Mouse (Mus musculus) heart, embryonic 16.5 days (tissue): Measurements from ENCODE around the gene Ndufs7. TPM values are rescaled to one million over a fixed set of nuclear protein-coding genes. Genes with fewer than 3 reads are reported as not detected.
"Not testable (repeated sequence)": the region's sequence is repeated elsewhere in the genome, so short reads cannot be mapped to it uniquely, and the experiment has no call there.

ENCODE experiments used
- ATAC-seq: fragments of 200-750 bp; cut with Nextera tagmentation; replicated peaks from 2 replicates; pipeline ENCODE4 v1.8.0; 2017; ENCODE audit warnings: moderate number of reproducible peaks; ENCODE audit not compliant: insufficient read depth, low FRiP score; ENCODE audit errors: extremely low read depth
- H3K27ac ChIP-seq: fragments of 300-500 bp; sonication (generic); 2 replicates; pipeline ENCODE4 v1.5.1; 2014; ENCODE audit warnings: mild to moderate bottlenecking, low read length, control low read depth, moderate library complexity
- H3K27me3 ChIP-seq: fragments of 300-500 bp; sonication (generic); 2 replicates; pipeline ENCODE4 v1.6.1; 2014; ENCODE audit warnings: low read length, mixed read lengths; ENCODE audit not compliant: control insufficient read depth, insufficient read depth
- H3K36me3 ChIP-seq: fragments of 300-500 bp; sonication (generic); 2 replicates; pipeline ENCODE4 v1.6.1; 2014; ENCODE audit not compliant: control insufficient read depth, insufficient read depth
- H3K4me1 ChIP-seq: fragments of 300-500 bp; sonication (generic); 2 replicates; pipeline ENCODE4 v1.6.1; 2014; ENCODE audit warnings: low read length, mixed read lengths; ENCODE audit not compliant: control insufficient read depth, insufficient read depth
- H3K4me2 ChIP-seq: fragments of 300-500 bp; sonication (generic); 2 replicates; pipeline ENCODE4 v1.6.1; 2014; ENCODE audit warnings: low read depth, mild to moderate bottlenecking, control low read depth, low read length
- H3K4me3 ChIP-seq: fragments of 300-500 bp; sonication (generic); 2 replicates; pipeline ENCODE4 v1.5.1; 2014; ENCODE audit warnings: mild to moderate bottlenecking, control low read depth, low read length
- H3K9ac ChIP-seq: fragments of 300-500 bp; sonication (generic); 2 replicates; pipeline ENCODE4 v1.6.1; 2014; ENCODE audit warnings: low read length, control low read depth
- H3K9me3 ChIP-seq: fragments of 300-500 bp; sonication (generic); replicated peaks from 2 replicates; pipeline ENCODE4 v1.6.1; 2016; ENCODE audit warnings: low read length; ENCODE audit not compliant: control insufficient read depth
- WGBS: fragments of 180-500 bp; shearing (Covaris S2); extraction: QIAGEN DNeasy Blood & Tissue Kit; methylation state at CpG from one replicate; pipeline ENCODE4 v1.1.7; 2014; 5-methylcytosine and 5-hydroxymethylcytosine counted together
- polyA plus RNA-seq: library from polyadenylated mRNA; unstranded; fragments of >200 nt; fragmentation: Nextera tagmentation; extraction: Ambion mirVana; gene quantifications from 2 replicates; pipeline ENCODE4 v1.2.1, GENCODE M21; 2015

The Ndufs7 gene
- polyA plus RNA-seq, 1 experiment from 2014 or later, result 596 TPM

GRCm38 (mm10) chr10:80215048-80215772, 33.7 kb upstream of the Ndufs7 start:
- Histone ChIP-seq H3K9me3 (no peaks in the 10 kb centered on the region), H3K4me3 (no peak overlapping the region), H3K36me3 (no peaks in the 10 kb centered on the region), H3K27me3 (no peaks in the 10 kb centered on the region), H3K9ac (no peak overlapping the region), H3K4me2 (no peak overlapping the region), H3K4me1 (no peaks in the 10 kb centered on the region), H3K27ac (no peak overlapping the region)
- ATAC-seq, result no peak
- 34% methylated on average over 16 of the region's 16 CpGs for WGBS

- H3K4me3 ChIP-seq, result no peak overlapping the region
- H3K27ac ChIP-seq, result no peak overlapping the region
- H3K9me3 ChIP-seq, result no peaks in the 10 kb centered on the region
- no peaks in the 10 kb centered on the region for H3K36me3 ChIP-seq
- H3K9ac ChIP-seq, result no peak overlapping the region
- no peak overlapping the region for H3K4me2 ChIP-seq
- no peak for ATAC-seq
- peaks cover 3% of the 10 kb centered on the region; the same call in 1 of the 2 replicates for H3K4me1 ChIP-seq
- no peaks in the 10 kb centered on the region for H3K27me3 ChIP-seq
- 45% methylated on average over 8 of the region's 9 CpGs for WGBS
Measured at GRCm38 (mm10) chr10:80220676-80221075, 28.2 kb upstream of the Ndufs7 start.

GRCm38 (mm10) chr10:80223137-80223536, 25.8 kb upstream of the Ndufs7 start:
- not testable (repeated sequence) for H3K4me3 ChIP-seq, H3K27ac ChIP-seq, H3K4me2 ChIP-seq, ATAC-seq, H3K9me3 ChIP-seq, H3K36me3 ChIP-seq, H3K27me3 ChIP-seq, H3K9ac ChIP-seq
- peaks cover 16% of the 10 kb centered on the region for H3K4me1 ChIP-seq
- 76% methylated on average over 2 of the region's 2 CpGs for WGBS

GRCm38 (mm10) chr10:80226071-80226415, 22.9 kb upstream of the Ndufs7 start:
- Histone ChIP-seq H3K9me3 (no peaks in the 10 kb centered on the region), H3K4me2 (peak overlapping the region; percentile 65), H3K27me3 (no peaks in the 10 kb centered on the region), H3K9ac (peak overlapping the region; percentile 63), H3K4me1 (peaks cover 26% of the 10 kb centered on the region), H3K4me3 (peak overlapping the region; percentile 42), H3K27ac (peak overlapping the region; percentile 76), H3K36me3 (peaks cover 9% of the 10 kb centered on the region; the same call in 1 of the 2 replicates)
- WGBS, result under 1% methylated on average over 14 of the region's 14 CpGs
- ATAC-seq, result no peak

- Histone ChIP-seq H3K4me2 (peak within 1 kb of the TSS; percentile 72), H3K9me3 (no peaks in the 10 kb centered on the region), H3K36me3 (peaks cover 12% of the 10 kb centered on the region; the same call in 1 of the 2 replicates), H3K4me3 (peak within 1 kb of the TSS; percentile 84), H3K27ac (peak within 1 kb of the TSS; percentile 90), H3K27me3 (no peaks in the 10 kb centered on the region), H3K9ac (peak within 1 kb of the TSS; percentile 94), H3K4me1 (peaks cover 24% of the 10 kb centered on the region)
- peak; percentile 99 for ATAC-seq
- under 1% methylated on average over 65 of the region's 75 CpGs for WGBS
Measured at GRCm38 (mm10) chr10:80226416-80227165, 22.3 kb upstream of the Ndufs7 start, which contains the start of gene Mum1. Gene Mum1, plus strand, starts transcription at chr10:80226434.

- H3K9me3 ChIP-seq, result no peaks in the 10 kb centered on the region
- peak overlapping the region; percentile 90 for H3K27ac ChIP-seq
- H3K36me3 ChIP-seq, result peaks cover 16% of the 10 kb centered on the region; the same call in 1 of the 2 replicates
- H3K9ac ChIP-seq, result peak overlapping the region; percentile 94
- H3K4me3 ChIP-seq, result peak overlapping the region; percentile 84
- 8% methylated on average over 10 of the region's 10 CpGs for WGBS
- peak overlapping the region; percentile 72 for H3K4me2 ChIP-seq
- no peak for ATAC-seq
- H3K4me1 ChIP-seq, result peaks cover 24% of the 10 kb centered on the region
- no peaks in the 10 kb centered on the region for H3K27me3 ChIP-seq
Measured at GRCm38 (mm10) chr10:80227166-80227539, 21.8 kb upstream of the Ndufs7 start.

- H3K36me3 ChIP-seq, result peaks cover 25% of the 10 kb centered on the region
- H3K9me3 ChIP-seq, result no peaks in the 10 kb centered on the region
- H3K27ac ChIP-seq, result peak overlapping the region; percentile 90
- H3K27me3 ChIP-seq, result no peaks in the 10 kb centered on the region
- H3K4me2 ChIP-seq, result peak overlapping the region; percentile 72
- H3K4me3 ChIP-seq, result peak overlapping the region; percentile 84
- 39% methylated on average over 15 of the region's 15 CpGs for WGBS
- H3K9ac ChIP-seq, result peak overlapping the region; percentile 94
- no peak for ATAC-seq
- H3K4me1 ChIP-seq, result peaks cover 28% of the 10 kb centered on the region
Measured at GRCm38 (mm10) chr10:80227877-80228775, 20.8 kb upstream of the Ndufs7 start.

- peaks cover 7% of the 10 kb centered on the region for H3K4me1 ChIP-seq
- no peak overlapping the region for H3K4me3 ChIP-seq
- no peak overlapping the region for H3K9ac ChIP-seq
- WGBS, result 93% methylated on average over 13 of the region's 13 CpGs
- ATAC-seq, result no peak
- no peak overlapping the region for H3K27ac ChIP-seq
- no peaks in the 10 kb centered on the region for H3K27me3 ChIP-seq
- H3K36me3 ChIP-seq, result peaks cover 72% of the 10 kb centered on the region
- no peak overlapping the region for H3K4me2 ChIP-seq
- no peaks in the 10 kb centered on the region for H3K9me3 ChIP-seq
Measured at GRCm38 (mm10) chr10:80236145-80236825, 12.6 kb upstream of the Ndufs7 start.
